Mouse (Mus musculus): ENCODE data around the gene Fam160b1.

DNA sequence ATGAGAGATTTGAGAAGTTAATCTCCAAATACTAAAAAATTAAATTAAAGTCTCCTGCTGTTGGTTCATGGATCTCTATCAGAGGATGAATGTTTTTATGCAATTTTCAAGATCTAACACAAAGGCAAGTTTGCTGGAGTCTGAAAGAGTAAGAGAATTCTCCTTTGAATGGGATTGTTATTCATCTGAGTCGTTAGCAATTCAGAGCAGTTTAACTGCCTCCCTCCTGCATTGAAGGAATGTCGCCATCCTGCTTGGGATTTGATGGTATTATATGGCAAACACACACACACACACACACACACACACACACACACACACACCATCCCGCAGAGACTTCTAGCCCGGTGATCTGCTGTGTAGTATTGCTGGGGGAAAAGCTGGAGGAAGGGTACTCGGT lies 6.1 kb downstream of the Fam160b1 start:
- TF ChIP-seq POLR2A (IDR thresholded peaks at IDR 0.05; ENCODE audit: insufficient read depth, low read depth, low read length) = no peak
- no peak for TF ChIP-seq CTCF (IDR thresholded peaks at IDR 0.05; ENCODE audit: insufficient read depth, low read depth, low read length)
